Mouse (Mus musculus) cerebellum, adult 9-11 months (tissue): ENCODE results near the gene Habp2.

Experiments
- DNase-seq: peaks from one replicate; pipeline ENCODE4 v3.0.0; 2022

The Habp2 gene

DNA sequence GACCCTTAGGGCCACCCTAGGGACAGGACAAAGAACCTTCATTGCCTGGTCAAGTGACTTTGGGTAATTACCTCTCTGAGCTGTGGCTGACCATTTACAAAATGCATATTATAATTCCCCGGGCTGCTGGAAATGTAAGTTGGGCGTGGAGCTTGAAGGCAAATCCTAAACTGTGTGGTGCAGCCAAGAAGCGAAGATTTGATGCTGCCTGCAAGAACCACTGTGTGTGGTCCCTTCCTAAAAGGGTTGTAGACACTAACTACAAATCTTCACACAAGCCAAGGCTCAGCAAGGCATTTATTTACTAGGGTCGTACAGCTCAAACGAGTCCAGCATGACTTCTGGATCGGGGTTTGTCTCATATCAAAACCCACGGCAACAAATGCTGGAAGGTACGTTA, 77.6 kb downstream of the Habp2 start:
- no peak for DNase-seq

DNA sequence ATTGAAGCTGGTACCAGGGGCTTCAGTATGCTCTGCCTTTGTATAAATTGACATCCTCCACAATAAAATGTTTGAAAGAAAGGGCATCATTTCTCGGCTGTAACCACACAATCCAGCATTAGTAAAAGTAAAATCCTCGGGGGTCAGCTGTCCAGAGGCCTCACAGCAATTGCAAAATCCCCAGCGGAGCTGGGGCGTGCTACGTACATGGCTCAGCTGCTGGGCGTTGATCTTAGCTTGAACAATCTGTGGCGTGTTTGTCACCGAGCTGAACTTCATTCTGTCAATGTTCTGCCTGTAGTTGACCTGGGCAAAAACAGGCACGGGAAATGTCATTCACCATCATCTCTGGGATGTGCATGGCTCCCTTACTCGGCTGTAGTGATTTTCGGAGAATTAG, 79.2 kb downstream of the Habp2 start:
- no peak for DNase-seq

DNA sequence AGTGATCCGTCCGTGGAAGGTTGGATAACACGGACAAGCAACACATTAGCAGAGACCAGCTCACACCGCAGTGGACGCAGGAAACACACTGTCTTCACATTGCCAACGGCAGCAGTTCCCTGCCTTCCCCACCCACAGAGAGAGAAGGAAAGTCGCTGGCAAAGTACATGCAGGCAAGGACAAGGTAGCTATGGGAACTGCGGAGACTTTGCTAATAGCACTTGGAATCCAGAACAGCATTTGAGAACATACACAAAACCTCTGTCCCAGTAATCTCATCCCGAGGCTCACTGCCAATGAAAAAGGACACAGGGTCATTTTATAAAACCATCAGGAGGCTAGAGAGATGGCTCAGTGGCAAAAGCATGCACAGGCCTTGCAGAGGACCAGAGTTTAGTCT, 79.7 kb downstream of the Habp2 start:
- DNase-seq = no peak

DNA sequence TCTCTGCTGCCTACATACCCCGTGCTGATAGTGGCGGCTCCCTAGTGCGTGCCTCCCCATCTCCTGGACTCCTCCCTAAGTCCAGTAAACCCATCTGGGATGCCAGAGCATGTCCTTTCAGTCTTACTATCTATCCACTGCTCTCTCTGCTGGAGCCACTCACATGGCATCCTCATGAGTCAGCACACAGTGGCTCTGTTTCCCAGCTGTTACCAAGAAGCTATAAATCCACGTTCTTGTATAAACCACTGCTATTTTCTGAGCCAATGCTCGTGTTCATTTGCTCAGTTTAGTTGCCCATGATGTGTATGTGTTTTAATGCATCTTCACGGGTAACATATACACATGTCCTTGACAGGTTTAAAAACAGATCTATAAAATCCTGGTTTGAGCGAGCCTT, 80.8 kb downstream of the Habp2 start:
- no peak for DNase-seq

DNA sequence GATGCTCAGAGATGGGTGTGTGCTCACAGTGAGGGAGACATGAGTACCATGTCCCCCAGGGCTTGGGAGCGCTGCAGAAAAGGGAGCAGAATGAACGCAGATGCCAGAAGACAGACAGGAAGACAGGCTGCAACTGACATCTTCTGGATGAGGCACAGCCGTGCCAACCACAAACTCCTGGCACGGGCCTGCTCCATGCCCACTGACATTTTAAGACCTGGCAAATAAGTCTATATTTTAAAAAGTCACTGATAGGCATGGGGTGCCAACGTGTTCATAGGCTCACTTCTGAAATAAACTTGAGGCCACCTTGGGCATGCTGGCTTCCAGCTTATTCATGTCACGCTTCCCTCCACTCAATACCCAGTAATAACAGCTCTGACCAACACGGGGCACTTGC, 82.0 kb downstream of the Habp2 start:
- DNase-seq = no peak
